Mouse (Mus musculus): ENCODE data around the gene Ly6g5c.

DNA sequence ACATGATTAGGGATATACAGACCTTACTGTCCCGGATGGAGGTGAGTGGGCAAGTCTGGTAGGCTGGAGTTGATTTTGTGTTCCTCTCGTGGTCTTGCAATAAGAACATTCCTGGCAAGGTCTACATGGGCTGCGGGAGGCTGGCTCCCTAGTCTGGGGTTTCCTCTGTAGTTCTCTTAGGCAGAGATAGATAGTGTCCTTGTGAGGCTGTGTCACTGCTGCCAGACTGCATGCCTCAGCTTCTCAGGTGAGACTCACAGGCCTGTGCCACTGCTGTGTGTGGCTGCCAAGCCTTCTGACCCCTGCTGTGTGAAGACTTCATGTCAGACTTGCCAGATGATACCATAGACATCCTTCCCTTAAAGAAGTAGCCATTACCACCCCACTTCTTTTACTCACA is 31.2 kb downstream of the Ly6g5c start:
- TF ChIP-seq CTCF (IDR thresholded peaks at IDR 0.05; ENCODE audit: low read depth) (no peak), EP300 (IDR thresholded peaks at IDR 0.05; ENCODE audit: low read depth) (no peak)

Data from heart, postnatal 0 days (tissue).